Mouse (Mus musculus): Measurements from ENCODE around the gene Fgfr2. TPM values are rescaled to one million over a fixed set of nuclear protein-coding genes. Genes with fewer than 3 reads are reported as not detected.

The Fgfr2 gene
- polyA plus RNA-seq, 1 experiment from 2014 or later = 121 TPM

DNA sequence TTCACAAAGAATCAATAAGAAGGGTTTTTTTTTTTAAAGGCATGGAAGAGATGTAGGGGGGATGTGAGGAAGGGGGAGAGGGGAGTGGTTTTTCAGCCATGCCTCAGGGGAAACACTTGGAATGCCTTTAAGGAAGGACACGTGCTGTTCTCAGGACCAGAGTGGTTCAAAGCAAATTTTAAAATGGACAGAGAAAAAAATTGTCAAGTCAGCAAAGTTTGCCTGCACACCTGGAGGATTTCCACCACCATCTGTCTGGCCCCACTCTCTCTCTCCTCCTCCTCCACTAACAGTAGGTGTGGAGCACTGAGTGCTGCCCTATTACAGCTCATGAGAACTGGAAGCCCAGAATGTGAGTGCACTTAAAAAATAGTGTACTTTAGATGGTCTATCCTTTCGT lies 1619.4 kb downstream of the Fgfr2 start:
- H3K9me3 ChIP-seq = no peaks in the 10 kb centered on the region
- no peak overlapping the region for H3K9ac ChIP-seq
- H3K27me3 ChIP-seq = no peaks in the 10 kb centered on the region
- ATAC-seq (ENCODE audit: insufficient number of reproducible peaks, insufficient read depth, low FRiP score, low TSS enrichment) = no peak
- H3K4me2 ChIP-seq (replicated peaks) = no peak overlapping the region
- H3K4me3 ChIP-seq = no peak overlapping the region
- no peak overlapping the region for H3K27ac ChIP-seq
- no peaks in the 10 kb centered on the region for H3K4me1 ChIP-seq
- H3K36me3 ChIP-seq = no peaks in the 10 kb centered on the region
- 66% methylated on average over 2 of the region's 2 CpGs for WGBS

DNA sequence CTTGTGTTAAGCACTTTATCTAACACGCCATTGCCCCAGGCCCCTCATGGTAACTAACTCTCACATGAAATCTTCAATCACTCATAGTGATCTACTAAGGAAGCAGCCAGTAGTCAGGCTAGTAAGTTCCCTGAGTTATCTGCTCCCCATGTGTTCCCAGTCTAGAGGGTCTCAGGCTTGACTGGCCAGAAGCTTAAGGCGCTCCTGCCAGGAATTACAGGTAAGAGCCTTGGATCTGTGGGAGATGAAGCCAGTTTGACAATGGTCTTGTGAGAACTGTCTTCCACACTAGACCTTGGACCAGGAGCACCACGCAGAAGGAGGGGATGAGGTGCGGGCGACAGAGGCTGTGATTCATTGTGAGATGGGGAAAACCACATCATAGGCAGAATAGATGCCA lies 1644.7 kb downstream of the Fgfr2 start:
- no peaks in the 10 kb centered on the region for H3K36me3 ChIP-seq
- H3K4me1 ChIP-seq = no peaks in the 10 kb centered on the region
- no peak overlapping the region for H3K4me3 ChIP-seq
- H3K9me3 ChIP-seq = no peaks in the 10 kb centered on the region
- no peak overlapping the region for H3K27ac ChIP-seq
- H3K9ac ChIP-seq = no peak overlapping the region
- WGBS = 94% methylated on average over 5 of the region's 5 CpGs
- no peak for ATAC-seq (ENCODE audit: insufficient number of reproducible peaks, insufficient read depth, low FRiP score, low TSS enrichment)
- H3K4me2 ChIP-seq (replicated peaks) = no peak overlapping the region
- H3K27me3 ChIP-seq = no peaks in the 10 kb centered on the region

- H3K36me3 ChIP-seq = no peaks in the 10 kb centered on the region
- no peak overlapping the region for H3K9ac ChIP-seq
- no peak overlapping the region for H3K4me3 ChIP-seq
- no peak for ATAC-seq (ENCODE audit: insufficient number of reproducible peaks, insufficient read depth, low FRiP score, low TSS enrichment)
- H3K4me1 ChIP-seq = no peaks in the 10 kb centered on the region
- no peaks in the 10 kb centered on the region for H3K9me3 ChIP-seq
- WGBS = 27% methylated on average over 8 of the region's 8 CpGs
- H3K27me3 ChIP-seq = no peaks in the 10 kb centered on the region
- H3K4me2 ChIP-seq (replicated peaks) = no peak overlapping the region
- no peak overlapping the region for H3K27ac ChIP-seq
These were observed 1646.0 kb downstream of the Fgfr2 start for GRCm38 (mm10) chr7:131477140-131477539.

DNA sequence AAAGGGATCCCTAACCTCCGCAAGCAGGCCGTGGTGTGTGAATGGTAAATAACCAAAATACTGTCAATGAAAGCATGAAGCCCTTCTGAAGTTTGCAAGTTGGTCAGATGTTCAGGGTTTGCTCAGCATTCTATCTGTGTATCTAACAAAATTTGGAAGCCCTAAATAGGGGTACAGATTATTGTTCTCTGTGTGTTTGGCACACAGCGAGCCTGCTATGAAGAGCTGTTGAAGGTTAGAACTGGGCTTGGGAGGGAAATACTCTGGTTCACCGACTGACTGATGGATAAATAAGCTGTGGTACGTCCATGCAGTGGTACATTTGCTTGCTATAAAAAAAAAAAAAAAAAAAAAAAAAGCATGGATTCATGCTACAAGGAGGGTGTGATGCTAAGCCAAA lies 1651.6 kb downstream of the Fgfr2 start:
- no peak for ATAC-seq (ENCODE audit: insufficient number of reproducible peaks, insufficient read depth, low FRiP score, low TSS enrichment)
- Histone ChIP-seq H3K4me1 (no peaks in the 10 kb centered on the region), H3K36me3 (no peaks in the 10 kb centered on the region), H3K4me3 (no peak overlapping the region), H3K27me3 (no peaks in the 10 kb centered on the region), H3K9ac (no peak overlapping the region), H3K27ac (no peak overlapping the region), H3K9me3 (no peaks in the 10 kb centered on the region), H3K4me2 (replicated peaks) (no peak overlapping the region)
- 85% methylated on average over 5 of the region's 5 CpGs for WGBS

GRCm38 (mm10) chr7:131469506-131469905 lies 1653.6 kb downstream of the Fgfr2 start:
- no peaks in the 10 kb centered on the region for H3K9me3 ChIP-seq
- H3K4me1 ChIP-seq = no peaks in the 10 kb centered on the region
- no peak overlapping the region for H3K27ac ChIP-seq
- H3K36me3 ChIP-seq = no peaks in the 10 kb centered on the region
- no peak overlapping the region for H3K9ac ChIP-seq
- H3K4me3 ChIP-seq = no peak overlapping the region
- H3K4me2 ChIP-seq (replicated peaks) = no peak overlapping the region
- no peak for ATAC-seq (ENCODE audit: insufficient number of reproducible peaks, insufficient read depth, low FRiP score, low TSS enrichment)
- H3K27me3 ChIP-seq = no peaks in the 10 kb centered on the region
- WGBS = 69% methylated on average over 3 of the region's 3 CpGs

DNA sequence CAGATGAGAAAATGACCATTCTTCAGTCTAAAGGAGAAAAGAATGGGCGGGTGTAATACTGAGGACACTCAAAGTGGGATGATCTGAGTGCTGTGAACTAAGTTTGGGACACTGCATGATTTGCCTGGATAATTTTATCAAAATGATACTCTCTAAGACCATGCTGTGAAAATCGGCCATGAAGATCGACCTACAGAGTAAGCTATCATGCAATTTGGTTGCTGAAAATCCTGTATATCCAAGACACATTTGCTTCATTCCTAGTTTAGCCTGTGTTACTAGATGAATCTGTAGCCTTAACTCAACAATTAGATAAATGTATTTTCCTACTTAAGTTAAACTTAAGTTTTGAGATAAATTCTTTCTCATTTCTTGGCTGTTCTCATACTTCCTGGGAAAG lies 1655.8 kb downstream of the Fgfr2 start:
- 83% methylated on average over 3 of the region's 3 CpGs for WGBS
- no peak for ATAC-seq (ENCODE audit: insufficient number of reproducible peaks, insufficient read depth, low FRiP score, low TSS enrichment)
- Histone ChIP-seq H3K9ac (no peak overlapping the region), H3K4me2 (replicated peaks) (no peak overlapping the region), H3K4me1 (no peaks in the 10 kb centered on the region), H3K27ac (no peak overlapping the region), H3K4me3 (no peak overlapping the region), H3K36me3 (no peaks in the 10 kb centered on the region), H3K27me3 (no peaks in the 10 kb centered on the region), H3K9me3 (no peaks in the 10 kb centered on the region)

DNA sequence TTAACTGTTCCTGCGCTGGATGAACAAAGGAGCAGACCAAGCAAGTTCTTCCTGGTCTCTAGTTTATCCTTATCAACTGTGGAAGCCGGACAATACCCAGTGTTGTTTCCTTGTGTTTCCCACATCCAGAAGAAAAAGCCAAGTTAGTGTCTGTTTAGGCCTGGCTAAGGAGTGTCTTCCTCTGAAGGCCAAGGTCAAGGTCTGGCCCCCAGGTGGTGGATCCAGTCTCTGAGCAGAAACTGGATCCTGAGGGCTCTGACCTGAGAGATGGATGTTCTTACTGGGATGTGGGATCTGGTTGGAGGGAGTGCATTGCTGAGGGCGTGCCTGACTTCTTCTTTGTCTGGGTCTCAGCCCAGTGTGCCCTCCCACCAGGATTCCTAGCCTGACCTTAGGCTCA lies 1657.4 kb downstream of the Fgfr2 start:
- no peaks in the 10 kb centered on the region for H3K4me1 ChIP-seq
- ATAC-seq (ENCODE audit: insufficient number of reproducible peaks, insufficient read depth, low FRiP score, low TSS enrichment) = no peak
- no peak overlapping the region for H3K27ac ChIP-seq
- H3K9me3 ChIP-seq = no peaks in the 10 kb centered on the region
- no peak overlapping the region for H3K4me2 ChIP-seq (replicated peaks)
- H3K27me3 ChIP-seq = no peaks in the 10 kb centered on the region
- H3K4me3 ChIP-seq = no peak overlapping the region
- 58% methylated on average over 3 of the region's 3 CpGs for WGBS
- H3K36me3 ChIP-seq = no peaks in the 10 kb centered on the region
- no peak overlapping the region for H3K9ac ChIP-seq

- no peak overlapping the region for H3K4me2 ChIP-seq (replicated peaks)
- H3K4me3 ChIP-seq = no peak overlapping the region
- no peaks in the 10 kb centered on the region for H3K36me3 ChIP-seq
- ATAC-seq (ENCODE audit: insufficient number of reproducible peaks, insufficient read depth, low FRiP score, low TSS enrichment) = no peak
- 45% methylated on average over 3 of the region's 3 CpGs for WGBS
- H3K4me1 ChIP-seq = no peaks in the 10 kb centered on the region
- H3K9ac ChIP-seq = no peak overlapping the region
- H3K27ac ChIP-seq = no peak overlapping the region
- no peaks in the 10 kb centered on the region for H3K9me3 ChIP-seq
- H3K27me3 ChIP-seq = no peaks in the 10 kb centered on the region
These were observed 1658.0 kb downstream of the Fgfr2 start for GRCm38 (mm10) chr7:131465117-131465601.

- ATAC-seq (ENCODE audit: insufficient number of reproducible peaks, insufficient read depth, low FRiP score, low TSS enrichment) = no peak
- no peak overlapping the region for H3K4me2 ChIP-seq (replicated peaks)
- no peak overlapping the region for H3K4me3 ChIP-seq
- no peaks in the 10 kb centered on the region for H3K4me1 ChIP-seq
- no peak overlapping the region for H3K9ac ChIP-seq
- no peak overlapping the region for H3K27ac ChIP-seq
- WGBS = 88% methylated on average over 5 of the region's 5 CpGs
- H3K9me3 ChIP-seq = no peaks in the 10 kb centered on the region
- no peaks in the 10 kb centered on the region for H3K36me3 ChIP-seq
- no peaks in the 10 kb centered on the region for H3K27me3 ChIP-seq
These were observed 1666.4 kb downstream of the Fgfr2 start for GRCm38 (mm10) chr7:131456714-131457113.

- no peaks in the 10 kb centered on the region for H3K4me1 ChIP-seq
- no peak overlapping the region for H3K4me3 ChIP-seq
- no peaks in the 10 kb centered on the region for H3K9me3 ChIP-seq
- ATAC-seq (ENCODE audit: insufficient number of reproducible peaks, insufficient read depth, low FRiP score, low TSS enrichment) = no peak
- no peaks in the 10 kb centered on the region for H3K27me3 ChIP-seq
- H3K27ac ChIP-seq = no peak overlapping the region
- 65% methylated on average over 3 of the region's 3 CpGs for WGBS
- no peak overlapping the region for H3K9ac ChIP-seq
- H3K36me3 ChIP-seq = peaks cover 4% of the 10 kb centered on the region; the same call in 1 of the 2 replicates
- H3K4me2 ChIP-seq (replicated peaks) = no peak overlapping the region
These were observed 1686.1 kb downstream of the Fgfr2 start for GRCm38 (mm10) chr7:131437051-131437450.

- Histone ChIP-seq H3K27me3 (no peaks in the 10 kb centered on the region), H3K27ac (no peak overlapping the region), H3K36me3 (peaks cover 15% of the 10 kb centered on the region; the same call in 1 of the 2 replicates), H3K4me3 (no peak overlapping the region), H3K4me1 (no peaks in the 10 kb centered on the region), H3K4me2 (replicated peaks) (no peak overlapping the region), H3K9me3 (no peaks in the 10 kb centered on the region), H3K9ac (no peak overlapping the region)
- WGBS = 80% methylated on average over 1 of the region's 1 CpGs
- ATAC-seq (ENCODE audit: insufficient number of reproducible peaks, insufficient read depth, low FRiP score, low TSS enrichment) = no peak
These were observed 1688.9 kb downstream of the Fgfr2 start for GRCm38 (mm10) chr7:131434276-131434675.

DNA sequence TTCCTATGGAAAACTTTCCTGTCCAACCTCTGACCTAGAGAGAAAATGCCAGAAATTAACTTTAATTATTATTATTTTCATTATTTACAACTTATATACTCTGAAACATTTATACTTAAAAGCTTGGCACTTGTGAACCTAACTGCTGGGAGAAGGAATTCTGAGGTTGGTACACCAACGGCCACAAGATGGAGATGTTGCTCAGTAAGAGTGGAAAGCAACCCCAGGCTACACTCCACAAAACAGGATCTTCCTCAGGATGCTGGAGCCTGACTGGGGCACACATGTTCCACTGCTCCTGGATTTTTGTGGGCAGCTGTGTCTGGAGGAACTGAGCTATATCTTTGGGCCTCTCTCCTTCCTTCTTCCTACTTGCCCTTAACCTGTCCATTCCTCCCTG lies 1690.9 kb downstream of the Fgfr2 start:
- H3K4me1 ChIP-seq = no peaks in the 10 kb centered on the region
- no peaks in the 10 kb centered on the region for H3K9me3 ChIP-seq
- no peak overlapping the region for H3K4me2 ChIP-seq (replicated peaks)
- H3K27ac ChIP-seq = no peak overlapping the region
- H3K4me3 ChIP-seq = no peak overlapping the region
- no peaks in the 10 kb centered on the region for H3K27me3 ChIP-seq
- ATAC-seq (ENCODE audit: insufficient number of reproducible peaks, insufficient read depth, low FRiP score, low TSS enrichment) = no peak
- 16% methylated on average over 1 of the region's 1 CpGs for WGBS
- peaks cover 28% of the 10 kb centered on the region; the same call in 1 of the 2 replicates for H3K36me3 ChIP-seq
- no peak overlapping the region for H3K9ac ChIP-seq

GRCm38 (mm10) chr7:131427331-131427730 lies 1695.8 kb downstream of the Fgfr2 start:
- 89% methylated on average over 5 of the region's 5 CpGs for whole genome bisulfite sequencing
- no peak for ATAC-seq (ENCODE audit: insufficient number of reproducible peaks, insufficient read depth, low FRiP score, low TSS enrichment)
- Histone ChIP-seq H3K27me3 (no peaks in the 10 kb centered on the region), H3K9me3 (no peaks in the 10 kb centered on the region), H3K9ac (no peak overlapping the region), H3K4me3 (no peak overlapping the region), H3K4me2 (replicated peaks) (no peak overlapping the region), H3K4me1 (no peaks in the 10 kb centered on the region), H3K27ac (no peak overlapping the region), H3K36me3 (peaks cover 28% of the 10 kb centered on the region; the same call in 1 of the 2 replicates)

All from embryonic facial prominence, embryonic 12.5 days (tissue).